Mouse (Mus musculus) CD8-positive naive resting alpha-beta T cell, adult 2 months (primary cell): ENCODE results near the gene Insrr.
"Not testable (repeated sequence)": the region's sequence is repeated elsewhere in the genome, so short reads cannot be mapped to it uniquely, and the experiment has no call there.

Experiments
- DNase-seq, 2 experiments: peaks; one replicate each; pipeline ENCODE4 v3.0.0; 2022; ENCODE audit warnings: low read depth in 2 of 2, low spot score in 2 of 2

Gene Insrr

DNA sequence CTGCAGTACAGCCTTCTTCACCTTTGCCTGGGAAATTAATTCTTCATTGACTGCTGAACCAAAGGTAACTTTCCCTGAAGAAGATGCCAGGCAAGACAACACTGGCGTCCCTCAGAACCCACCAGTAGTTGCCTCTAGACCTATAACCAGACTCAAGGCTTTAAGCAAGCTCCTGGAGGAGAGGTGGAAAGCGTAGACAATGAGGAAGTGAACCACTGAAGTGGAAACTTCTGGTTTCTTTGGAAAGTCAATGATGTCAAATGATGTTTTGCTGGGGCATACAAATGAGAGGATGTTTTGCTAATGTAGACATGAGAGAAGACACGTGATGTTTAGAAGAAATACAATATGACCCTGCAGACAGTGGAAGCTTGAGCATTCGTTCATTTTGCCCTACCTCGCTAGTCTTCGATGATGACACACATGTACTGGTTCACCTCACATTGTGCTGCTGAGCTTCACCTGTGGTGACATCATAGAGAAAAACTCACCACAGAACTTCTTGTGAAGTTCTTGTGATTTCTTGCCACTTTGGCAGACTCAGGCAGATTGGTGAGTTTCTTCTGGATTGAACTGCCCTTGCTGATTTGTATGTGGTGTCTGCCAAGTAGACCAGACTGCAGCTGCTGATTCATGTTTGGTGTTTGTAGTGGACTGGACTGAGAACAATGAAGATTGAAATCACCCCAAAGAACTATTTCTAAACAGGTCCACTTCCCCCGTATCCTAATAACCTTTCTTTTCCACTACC is 35.5 kb downstream of the Insrr start:
- no peak for DNase-seq

DNA sequence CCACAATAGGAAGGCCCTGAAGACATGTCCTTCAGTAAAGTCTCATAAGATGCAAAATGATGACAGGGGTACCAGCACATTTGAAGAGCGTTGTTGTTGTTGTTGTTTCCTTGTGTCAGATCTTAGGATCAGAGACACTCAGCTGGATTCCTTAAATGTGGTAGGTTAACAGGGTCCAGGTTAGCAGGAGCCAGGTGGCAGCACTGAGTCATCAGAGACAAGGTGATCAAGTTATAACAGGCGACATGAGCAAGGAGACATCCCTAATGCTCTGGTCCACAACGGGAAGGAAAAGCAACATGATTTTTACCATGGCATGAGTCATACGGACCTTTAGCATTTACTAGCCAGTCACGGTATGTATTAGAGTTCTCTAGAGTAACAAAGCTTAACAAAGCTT is 36.7 kb downstream of the Insrr start:
- DNase-seq = no peak

DNA sequence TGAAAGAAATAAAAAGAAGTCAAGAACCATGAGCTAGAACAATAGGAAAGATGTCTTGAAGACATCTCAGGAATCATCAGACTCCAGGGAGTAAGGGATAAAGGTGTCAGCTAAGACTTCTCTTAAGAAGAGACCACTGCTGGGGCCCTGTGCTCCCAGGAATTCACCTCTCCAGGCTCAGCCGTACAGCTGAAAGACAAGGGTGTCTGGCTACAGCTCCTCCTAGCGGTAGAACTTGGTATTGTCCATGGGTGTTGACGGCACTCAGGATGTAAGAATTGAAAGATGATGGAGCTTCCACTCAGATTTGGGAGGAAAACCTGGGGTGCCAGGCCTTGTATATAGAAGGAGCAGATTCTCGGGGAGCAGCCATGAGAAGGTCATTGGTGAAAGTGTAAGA is 41.9 kb downstream of the Insrr start:
- peak; percentile 79 to 81 for DNase-seq

DNA sequence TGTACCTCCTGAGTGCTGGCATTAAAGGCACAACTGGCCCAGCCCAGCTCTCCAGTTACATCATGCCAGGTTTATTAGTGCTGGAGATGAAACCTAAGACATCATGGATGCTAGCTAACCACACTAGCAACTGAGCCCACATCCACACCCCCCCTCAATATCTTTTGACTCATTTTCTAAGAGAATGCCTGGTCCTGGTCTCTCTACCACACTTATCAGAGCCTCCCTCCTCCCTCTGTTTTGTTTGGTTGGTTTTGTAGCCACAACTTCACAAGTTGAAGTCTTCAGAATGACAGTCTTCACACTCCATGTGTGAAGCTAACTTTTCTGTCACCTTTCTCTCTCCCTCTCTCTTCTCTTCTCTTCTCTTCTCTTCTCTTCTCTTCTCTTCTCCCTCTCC is 44.1 kb downstream of the Insrr start:
- no peak for DNase-seq

DNA sequence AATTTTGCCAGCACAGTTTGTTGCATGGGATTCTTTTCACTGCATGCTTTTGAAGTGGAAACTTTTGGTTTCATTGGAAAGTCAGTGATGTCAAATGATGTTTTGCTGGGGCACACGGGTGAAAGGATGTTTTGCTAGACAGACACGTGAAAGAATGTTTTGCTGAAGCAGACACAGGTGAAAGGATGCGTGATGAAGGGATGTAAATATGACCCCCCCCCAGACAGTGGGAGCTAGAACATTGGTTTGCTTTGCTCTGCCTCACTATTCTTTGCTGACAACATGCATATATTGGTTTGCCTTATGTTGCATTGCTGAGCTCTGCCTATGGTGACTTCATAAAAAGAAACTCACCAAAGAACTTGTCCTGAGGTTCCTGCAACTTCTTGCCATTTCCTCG is 48.2 kb downstream of the Insrr start:
- DNase-seq = no peak

DNA sequence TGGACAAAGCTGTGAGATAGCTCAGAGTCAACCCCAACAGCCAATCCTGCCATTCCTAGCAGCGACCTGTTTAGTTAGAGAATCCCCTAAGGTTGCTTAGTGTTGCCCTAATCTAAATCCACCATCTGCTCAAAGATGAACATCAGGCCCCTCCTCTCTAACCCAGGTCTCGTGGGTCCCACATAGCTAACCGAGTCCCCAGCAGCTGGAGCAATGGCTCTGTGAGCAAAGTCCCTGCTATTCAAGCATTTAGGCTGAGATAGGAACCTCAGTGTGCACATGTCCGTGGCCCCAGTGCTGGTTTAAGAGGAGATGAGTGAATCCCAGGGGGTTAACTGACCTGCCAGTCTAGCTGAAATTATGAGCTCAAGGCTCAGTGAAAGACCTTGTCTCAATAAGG is 49.4 kb downstream of the Insrr start:
- DNase-seq = peak in 1 of 2 experiments; percentile 23

DNA sequence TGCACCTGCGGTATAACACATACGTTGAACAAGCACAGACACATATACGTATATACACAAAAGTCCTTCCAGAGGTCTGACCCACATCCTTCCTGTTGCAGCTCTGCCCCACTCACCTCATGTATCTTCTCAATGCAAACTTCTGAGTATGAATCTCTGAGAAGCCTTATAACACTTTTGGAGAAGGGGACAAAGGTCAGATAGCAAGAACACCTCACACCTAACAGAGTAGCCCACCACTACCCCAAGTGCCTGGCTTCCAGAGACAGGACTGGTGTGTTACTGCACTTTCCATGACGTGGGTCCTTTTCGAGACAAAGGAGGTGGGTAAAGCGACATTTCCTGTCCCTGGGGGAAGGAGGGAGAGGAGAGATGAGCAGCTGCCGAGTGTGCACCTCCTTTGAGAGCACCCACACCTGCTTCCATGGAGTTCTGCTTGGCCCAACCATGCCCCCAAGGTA is 49.9 kb downstream of the Insrr start, which contains the start of gene Sh2d2a:
Gene Sh2d2a, plus strand, starts transcription at position 106 of the 461 bp plus-strand sequence.
- DNase-seq = peak; percentile 77 to 80

DNA sequence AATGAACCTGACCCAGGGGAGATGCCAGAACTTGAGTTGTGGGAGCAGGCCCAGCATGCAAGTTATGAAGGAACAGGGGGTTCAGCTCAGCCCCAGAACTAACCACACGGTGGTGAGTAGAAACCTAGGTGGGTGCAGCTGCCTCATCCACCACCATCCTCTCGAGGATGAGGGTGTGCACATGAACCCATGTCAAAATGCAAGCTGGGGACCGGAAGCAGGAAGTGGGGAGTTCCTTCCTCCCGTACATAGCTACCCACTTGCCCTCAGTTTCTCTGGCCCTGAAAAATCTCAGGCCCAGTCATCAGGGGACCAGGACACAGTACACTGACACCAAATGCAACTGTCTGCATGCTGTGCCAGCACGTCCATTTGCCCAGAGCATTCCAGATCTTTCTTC is 50.9 kb downstream of the Insrr start:
- DNase-seq = peak; percentile 48 to 60

DNA sequence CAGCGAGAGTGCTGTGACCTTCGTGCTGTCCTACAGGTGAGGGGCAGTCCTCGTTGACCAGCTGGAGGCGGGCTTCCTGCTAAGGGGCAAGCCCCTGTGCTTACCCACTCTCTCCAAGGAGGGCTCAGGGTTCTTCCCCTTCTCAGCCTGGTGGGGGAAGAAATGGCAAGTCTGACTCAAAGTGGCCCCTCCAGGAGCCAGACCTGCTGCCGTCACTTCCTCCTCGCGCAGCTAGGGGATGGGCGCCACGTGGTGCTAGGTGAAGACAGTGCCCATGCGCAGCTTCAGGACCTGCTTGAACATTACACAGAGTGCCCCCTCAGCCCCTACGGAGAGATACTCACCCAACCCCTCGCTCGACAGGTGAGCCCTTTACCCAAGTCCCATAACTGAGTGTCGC is 52.4 kb downstream of the Insrr start:
- no peak for DNase-seq

DNA sequence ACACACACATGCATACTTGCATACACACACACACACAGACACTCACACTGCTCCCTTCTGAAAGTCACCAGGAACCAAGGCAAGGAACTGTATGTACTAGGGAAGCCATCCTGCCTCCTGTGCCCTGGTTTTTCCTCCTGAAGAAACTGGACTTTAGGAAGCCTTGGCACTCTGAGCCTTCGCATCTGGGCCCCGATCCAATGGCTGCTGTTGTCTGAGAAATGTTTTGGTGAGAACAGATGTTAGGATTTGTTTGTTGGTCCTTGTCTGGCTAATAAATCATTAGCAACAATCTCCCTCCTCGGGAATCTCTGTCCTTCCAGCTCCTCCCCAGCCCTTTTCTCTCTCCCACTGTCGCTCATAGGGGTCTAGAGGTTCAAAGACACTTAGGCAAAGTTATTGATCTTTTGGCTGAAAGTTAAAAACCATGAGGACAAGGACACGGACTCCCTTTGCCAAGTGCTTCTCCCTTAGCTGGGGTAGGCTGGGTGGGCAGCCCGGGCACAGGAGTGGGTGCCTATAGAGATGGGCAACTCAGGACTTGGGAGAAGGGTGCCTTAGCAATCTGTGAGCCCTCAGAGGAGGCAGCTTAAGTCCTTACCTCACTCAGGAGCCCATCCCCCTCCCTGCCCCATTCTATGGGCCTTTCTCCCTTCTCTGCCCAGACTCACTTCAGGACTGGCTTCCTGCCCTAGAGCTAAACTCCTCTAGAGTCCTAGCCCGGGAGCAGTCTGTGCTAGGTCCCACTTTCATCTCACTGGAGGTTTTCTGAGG is 58.2 kb downstream of the Insrr start:
- no peak for DNase-seq

DNA sequence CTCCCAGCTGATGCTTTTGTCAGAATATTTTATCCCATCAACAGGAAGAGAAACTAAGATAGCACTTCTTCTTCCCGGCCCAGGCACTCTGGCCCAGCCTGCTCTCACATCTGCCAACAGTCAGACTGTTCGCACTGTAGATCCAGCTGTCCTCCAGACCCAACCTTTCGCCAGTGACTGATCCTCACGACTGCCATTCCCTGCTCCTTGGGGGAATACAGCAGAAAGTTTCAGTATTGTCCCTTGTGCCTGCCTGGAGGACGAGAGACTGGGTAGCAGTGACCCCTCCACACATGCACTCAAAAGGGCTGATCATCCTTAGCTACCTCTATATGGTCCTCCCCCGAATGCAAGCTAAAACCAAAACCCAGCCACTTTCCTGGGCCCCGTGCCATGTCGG is 59.2 kb downstream of the Insrr start:
- DNase-seq = no peak

DNA sequence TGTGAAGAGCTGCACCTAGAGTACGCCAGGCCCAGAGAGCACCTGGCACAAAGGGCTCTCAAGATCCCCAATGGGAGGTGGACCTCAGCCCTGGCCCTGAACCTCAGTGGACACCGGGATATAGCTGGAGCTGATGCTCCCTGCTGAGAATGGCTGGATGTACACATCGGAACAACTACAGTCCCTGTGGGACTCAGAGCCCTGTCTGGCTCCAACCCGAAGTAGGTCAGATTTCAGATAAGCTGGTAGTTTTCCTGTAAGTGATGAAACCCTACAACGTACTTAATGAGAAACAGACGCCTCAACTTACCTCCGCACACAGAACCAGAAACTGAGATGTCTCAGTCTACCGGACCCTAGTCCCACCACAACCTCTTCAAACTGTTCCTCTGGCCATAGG is 60.9 kb downstream of the Insrr start:
- no peak for DNase-seq

DNA sequence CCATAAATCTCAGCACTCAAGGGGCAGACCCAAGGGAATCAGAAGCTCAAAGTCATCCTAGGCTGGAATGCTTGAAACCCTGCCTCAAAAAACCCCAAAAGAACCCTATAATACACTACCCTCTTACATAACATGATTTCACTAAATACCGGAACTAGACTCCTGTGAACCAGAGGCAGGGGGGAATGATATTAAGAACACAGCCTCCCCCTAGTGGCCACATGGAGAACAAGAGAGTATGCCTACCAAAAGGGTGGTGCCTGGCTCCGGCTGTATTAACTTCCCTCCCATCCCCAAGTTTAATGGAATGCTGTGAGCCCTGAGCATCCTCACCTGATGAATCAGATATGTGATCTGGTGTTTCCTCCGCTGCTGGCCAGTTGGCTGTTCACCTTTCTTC is 63.1 kb downstream of the Insrr start:
- peak; percentile 60 to 69 for DNase-seq

DNA sequence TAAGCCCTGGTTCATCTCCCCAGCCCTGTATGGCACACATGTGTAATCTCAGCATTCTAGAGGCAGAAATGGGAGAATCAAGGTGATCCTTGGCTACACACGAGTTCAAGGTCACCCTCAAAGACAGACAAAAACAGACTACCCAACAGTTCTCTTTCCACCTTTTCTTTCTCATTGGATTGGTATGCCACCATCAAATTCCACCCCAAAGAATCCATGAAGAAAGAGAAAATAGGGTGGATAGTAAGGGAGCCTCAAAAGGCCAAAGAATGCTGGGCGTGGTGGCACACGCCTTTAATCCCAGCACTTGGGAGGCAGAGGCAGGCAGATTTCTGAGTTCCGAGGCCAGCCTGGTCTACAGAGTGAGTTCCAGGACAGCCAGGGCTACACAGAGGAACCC is 67.4 kb downstream of the Insrr start:
- DNase-seq = not testable (repeated sequence)
